Mouse (Mus musculus) layer of hippocampus, adult 9-11 months (tissue): ENCODE measurements around the gene Rhog.
"Not testable (repeated sequence)": the region's sequence is repeated elsewhere in the genome, so short reads cannot be mapped to it uniquely, and the experiment has no call there.

ENCODE experiments used
- DNase-seq: peaks from one replicate; pipeline ENCODE4 v3.0.0; 2022

Rhog gene

DNA sequence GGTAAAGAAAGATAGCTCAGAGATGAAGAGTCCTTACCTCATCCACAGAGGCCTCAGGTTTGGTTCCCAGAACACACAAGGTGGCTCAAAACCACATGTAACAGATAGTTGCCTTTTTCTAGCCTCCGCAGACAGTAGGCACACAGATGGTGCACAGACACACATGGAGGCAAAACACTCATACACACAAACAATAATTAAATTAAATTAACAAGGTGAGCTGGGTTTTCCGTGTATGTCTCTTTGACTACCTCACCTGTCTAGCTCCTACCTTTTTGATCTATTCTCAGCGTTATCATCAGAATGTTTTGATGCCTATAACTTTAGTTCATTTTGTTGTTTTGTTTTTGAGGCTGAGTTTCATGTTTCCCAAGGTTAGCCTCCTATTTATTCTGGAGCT is at the start of gene Rhog:
Gene Rhog (minus strand): TSS at position 101 of the 400 bp plus-strand sequence.
- no peak for DNase-seq

DNA sequence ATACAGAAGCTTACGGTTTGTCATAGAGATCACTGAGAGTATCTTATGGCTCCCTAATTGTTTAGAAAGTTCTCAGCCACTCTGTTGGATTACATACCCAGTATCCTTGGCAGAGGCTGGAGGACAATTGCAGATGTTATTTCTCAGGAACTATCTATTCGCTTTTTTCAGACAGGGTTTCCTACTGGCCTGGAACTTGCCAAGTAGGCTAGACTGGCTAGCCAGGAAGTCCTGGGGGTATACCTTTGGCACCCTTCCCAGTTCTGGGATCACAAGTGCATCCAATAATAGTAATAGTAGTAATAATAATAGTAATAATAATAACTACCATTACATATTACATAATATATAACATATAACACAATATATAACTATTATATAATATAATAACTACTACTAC is 49.7 kb upstream of the Rhog start:
- DNase-seq, result no peak

DNA sequence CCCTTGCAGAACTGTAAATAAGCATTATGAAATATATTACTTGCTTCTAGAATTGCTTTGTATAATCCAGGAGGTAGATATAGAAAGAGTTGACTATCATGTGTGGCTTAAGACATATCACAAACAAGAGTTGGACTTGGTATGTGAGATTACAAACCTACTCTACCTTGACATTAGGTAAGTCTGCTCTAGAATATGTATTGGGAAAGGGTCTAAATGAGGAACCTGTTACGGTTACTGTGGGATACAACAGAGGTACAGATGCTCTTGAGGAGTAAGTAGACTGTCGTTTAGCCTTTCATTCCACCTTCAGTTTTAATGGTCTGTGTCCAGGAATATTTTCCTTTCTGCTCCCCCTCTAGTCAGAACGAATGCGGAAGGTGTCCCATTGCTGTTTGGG is 46.6 kb upstream of the Rhog start:
- no peak for DNase-seq

DNA sequence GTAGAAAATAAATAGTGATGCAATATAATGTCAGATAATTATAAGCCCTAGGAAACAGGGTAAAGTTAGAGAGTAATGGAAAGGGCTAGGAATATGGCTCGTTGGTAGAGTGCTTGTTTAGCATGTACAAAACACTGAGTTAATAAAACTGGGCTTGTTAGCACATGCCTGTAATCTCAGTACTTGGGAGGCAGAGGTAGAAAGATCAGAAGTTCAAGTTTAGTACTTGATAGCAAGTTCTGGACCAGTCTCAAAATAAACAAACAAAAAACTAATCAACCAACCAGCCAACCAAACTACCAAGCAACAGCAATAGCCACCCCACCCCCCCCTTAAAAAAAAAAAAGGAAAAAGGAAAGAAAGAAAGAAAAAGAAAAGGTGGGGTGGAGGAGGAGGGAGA is 44.9 kb upstream of the Rhog start:
- no peak for DNase-seq

DNA sequence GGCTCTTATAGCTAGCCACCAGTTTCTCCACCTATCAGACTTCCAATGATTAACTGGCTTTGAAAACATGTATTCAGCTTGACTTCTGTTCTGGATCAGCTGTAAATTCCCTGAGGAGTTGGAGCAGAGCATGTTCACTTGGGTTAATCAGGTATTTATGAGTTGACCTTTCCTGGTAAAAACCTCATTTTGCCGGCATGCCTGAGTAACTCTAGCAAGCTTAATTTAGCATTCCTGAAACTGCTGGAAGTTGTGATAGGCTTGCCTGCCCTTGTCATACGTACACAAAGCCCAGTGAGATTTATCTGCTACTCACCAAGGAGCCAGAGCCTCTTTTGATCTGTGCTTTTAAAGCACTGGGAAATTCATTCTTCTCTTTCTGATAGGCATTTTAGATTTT is 37.4 kb upstream of the Rhog start:
- no peak for DNase-seq

DNA sequence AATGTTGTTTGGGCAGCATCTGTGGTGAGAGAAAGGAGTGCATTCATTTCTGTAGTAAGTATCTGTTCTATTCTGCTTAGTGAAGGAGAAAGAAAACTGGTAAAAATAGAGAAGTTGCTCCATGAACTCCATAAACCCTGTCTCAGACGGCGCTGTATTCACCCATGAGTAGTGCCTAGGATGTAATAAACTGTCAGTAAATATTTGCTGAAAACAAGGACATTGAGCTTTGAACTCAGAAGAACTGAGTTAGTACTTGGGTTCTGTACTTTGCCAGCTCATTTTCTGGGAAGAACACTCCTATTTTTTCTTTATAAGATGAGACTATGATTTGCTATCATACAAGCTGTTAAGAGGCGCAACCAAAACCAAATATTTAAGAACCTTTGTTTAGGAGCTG is 36.4 kb upstream of the Rhog start:
- DNase-seq, result no peak

DNA sequence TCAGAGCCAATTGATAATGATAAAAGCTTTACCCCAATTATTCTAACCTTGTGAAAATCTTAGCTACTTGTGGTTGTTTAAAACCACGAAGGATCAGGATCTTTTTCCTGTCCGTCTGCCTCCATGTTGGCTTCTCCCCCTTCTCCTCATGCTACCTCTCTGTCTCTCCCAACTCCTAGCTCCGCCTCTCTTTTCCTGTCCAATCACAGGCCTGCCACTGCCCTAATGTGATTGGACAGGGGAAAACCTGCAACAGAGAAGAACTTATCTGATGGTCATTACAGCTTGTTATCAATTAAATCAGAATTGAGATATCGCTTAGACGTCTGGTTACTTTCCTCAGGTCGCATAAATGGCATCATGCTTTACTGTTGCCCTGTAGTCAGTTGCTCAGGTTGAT is 33.6 kb upstream of the Rhog start:
- no peak for DNase-seq

DNA sequence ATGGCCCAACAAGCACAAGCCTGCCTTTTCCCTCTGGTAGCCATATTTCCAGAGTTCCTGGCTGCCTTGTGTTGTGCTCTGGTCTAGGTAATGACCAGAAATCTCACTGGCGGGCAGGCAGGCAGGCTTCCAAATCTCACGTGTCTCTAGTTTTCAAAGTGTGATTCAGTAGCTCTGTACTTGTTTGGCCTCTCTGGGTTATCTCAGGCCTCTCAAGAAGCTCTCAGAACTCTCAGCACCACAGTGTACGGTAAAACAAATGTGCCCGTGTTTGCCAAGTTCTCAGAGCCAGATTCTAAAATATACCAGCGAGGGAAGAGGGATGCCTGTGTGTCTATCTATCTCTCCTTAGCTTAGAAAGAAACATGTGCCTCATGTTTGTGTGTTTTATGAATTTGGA is 26.4 kb upstream of the Rhog start:
- no peak for DNase-seq

DNA sequence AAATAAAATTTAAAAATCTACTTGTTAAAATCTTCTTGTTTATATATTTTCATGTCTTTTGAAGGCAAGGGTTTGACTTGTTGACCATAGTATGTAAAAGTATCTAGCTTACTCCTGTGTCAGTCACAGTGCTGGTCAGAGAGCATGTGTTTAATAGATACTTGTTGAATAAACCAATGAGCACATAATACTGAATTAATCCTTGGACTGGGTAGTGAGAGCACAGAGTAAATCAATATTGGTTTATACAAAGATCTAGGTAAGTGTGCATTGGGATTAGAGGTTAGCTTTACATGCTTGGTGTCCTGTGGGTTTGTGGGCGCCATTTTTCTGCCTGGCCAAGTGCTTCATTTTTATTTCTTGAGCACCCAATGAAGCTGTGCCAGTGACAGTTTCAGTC is 25.5 kb upstream of the Rhog start:
- DNase-seq, result no peak

DNA sequence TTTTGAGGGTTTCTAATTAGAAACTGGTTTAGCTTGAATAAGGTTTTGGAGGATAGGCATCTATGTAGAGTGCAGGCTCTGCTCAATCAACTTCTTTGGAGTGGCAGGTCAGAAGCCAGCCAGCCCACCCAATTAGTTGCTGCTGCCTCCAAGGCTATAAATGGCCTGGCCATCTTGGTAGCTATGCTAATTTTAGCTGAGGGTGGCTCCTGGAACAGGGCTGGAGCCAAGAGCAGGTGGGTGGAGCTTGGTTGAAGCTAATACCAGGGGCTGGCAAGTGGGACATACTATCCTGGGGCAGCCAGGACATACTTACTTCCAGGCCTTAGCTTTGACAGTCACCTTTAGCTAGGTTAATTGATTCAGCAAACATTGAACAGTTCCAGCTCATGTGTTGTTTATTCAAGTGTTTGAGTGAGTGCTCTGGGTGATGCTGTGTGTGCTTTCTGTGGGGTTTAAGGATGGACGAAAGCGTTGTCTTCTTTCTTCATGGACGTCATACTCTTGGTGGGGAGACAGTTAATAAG is 16.6 kb upstream of the Rhog start:
- DNase-seq, result no peak

DNA sequence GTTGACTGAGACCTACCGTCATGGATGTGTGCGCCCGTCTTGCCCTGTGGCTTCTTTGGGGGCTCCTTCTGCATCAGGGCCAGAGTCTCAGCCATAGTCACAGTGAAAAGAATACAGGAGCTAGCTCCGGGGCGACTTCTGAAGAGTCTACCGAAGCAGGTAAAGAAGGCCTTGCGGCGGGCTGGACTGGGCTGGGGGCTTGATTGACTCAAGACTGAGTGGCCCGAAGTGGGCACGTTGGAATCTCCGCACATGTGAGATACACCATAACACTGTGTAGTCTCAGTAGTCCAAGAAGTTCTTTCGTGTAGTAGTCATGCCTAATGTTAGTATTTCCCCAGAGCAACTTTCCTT is 12.5 kb upstream of the Rhog start:
- no peak for DNase-seq

DNA sequence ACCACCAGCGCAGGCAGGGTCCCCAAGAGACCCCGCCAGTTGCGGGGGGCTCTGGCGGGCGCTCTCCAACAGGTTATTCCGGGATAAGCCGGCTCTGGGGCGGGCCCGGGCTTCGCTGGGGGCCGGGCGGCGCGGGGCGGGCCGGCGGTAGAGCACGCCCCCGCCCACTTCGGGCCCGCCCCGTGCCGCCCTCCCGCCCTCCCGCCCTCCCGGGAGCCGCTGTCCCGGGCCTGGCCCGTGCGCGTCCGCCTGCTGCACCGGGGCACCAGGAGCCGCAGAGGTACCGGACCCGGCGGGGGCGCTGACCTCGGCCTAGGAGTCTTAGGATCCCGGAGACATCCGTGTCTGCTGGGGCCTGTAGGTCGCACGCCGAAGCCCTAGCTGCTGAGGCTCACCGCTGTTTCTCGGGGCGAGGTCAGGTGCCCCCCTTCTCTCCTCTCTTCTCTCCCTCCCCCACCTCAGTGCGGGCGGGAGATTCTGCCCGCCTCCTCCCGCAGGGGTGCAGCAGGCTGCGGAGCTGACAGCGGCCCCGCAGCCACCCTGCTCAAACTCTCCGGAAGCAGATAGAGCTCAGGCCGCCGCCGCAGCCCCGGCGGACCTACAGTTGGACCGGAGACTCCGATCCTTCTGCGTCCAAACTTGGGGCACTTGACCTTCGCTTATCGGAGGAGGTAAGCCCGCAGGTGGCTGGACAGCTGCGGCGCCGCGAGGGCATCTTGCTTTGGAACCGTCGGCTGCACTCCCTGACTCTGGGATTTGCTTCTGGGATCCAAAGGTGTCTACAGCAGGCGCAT is 11.9 kb upstream of the Rhog start, which contains the start of gene Stim1:
Gene Stim1 (plus strand): TSS at position 206 of the 794 bp plus-strand sequence.
- no peak for DNase-seq

DNA sequence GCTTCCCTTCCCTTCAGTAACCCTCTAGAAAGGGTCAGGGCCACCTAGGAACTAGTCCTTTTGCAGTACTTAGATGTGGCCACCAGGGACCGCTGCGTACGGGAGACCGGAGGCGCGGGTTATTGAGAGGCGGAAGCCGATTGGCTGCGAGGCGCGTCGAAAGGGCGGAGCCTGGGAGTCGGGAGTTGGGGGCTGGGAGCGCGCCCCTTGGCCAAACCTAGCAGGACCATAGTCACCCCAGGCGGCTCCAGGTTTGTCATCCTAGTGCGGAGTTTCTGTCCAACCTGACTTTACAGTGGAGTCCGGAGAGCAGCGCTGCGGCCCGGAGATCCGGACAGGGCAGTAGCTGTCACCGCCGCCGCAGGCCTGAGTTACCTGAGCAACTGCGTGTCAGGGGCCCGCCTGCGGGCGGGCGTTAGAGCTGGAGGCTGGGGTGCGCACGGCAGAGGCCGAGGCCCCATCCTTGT is 11.3 kb upstream of the Rhog start:
- peak; percentile 92 for DNase-seq

DNA sequence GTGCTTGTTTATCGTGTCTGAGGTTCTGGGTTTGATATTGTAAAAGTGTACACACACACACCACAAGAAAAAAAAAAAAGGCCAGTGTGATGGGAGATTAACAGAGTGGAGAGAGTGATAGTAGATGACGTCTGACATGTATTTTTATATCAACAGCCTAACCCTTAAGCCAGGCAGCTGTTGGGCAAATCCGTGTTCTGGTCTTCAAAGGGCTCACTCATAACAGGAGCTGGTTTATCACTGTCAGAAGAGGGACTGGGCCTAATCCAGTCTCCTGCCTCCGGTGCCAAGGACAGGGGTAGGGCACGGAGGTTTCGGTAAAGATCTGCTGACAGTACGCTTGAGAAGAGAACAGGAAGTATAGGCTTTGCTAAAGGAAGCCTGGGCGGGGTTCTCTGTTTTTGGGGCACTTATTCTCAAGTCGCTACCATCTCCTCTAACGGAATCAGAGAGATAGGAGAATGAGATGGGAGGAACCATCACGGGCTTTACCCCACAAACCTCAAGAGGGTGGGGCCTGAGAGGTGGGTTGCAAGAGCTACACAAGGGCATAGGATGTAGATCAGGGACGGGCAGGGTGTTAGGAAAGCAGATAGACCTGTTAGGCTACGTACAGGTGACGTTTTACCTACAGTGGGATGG is 10.7 kb upstream of the Rhog start:
- no peak for DNase-seq

DNA sequence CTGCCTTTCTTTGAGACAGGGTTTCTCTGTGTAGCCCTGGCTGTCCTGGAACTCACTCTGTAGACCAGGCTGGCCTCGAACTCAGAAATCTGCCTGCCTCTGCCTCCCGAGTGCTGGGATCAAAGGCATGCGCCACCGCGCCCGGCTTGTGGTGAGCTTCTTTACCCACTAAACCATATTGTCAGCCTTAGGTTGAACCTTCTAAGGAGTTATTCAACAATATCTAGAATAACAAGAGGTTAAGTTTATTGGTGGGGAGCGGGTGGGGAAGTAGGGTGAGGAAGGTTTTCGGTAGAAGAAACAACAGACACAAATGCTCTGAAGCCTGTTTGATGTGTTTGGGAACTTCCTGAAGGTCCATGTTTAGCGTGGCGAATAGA is 10.2 kb upstream of the Rhog start:
- DNase-seq, result not testable (repeated sequence)

DNA sequence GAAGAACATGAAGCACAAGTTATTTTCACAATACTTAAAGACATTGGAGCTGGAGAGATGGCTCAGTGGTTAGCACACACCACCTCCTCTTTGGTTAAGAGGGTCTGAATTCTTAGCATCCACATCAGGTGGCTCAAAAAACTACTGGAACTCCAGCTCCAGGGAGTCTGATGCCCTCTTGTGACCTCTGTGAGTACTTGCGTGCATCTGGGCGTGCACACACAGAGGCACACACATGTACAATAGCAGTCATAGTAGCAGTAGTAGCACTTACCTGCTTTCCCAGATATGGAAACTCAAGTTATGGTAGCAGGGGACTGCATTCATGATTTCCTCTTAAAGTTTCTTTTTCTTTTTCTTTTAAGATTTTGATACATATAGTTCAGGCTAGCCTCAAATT is 7.2 kb upstream of the Rhog start:
- no peak for DNase-seq

DNA sequence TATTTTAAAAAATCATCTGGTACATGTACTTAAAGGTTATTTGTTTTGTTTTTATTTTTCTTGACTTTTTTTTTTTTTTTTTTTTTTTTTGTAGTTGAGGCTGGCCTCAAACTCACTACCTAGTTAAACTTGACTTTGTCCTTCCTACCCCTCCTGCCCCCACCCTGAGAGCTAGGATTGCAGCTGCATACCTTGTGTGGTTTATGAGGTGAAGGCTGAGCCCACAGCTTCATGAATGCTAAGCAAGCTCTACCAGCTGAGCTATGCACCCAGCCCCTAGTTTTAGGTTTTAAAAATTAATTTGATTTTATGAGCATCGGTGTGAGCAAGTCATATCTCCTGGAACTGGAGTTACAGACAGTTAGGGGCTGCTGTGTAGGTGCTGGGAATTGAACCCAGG is 4.7 kb upstream of the Rhog start:
- no peak for DNase-seq

DNA sequence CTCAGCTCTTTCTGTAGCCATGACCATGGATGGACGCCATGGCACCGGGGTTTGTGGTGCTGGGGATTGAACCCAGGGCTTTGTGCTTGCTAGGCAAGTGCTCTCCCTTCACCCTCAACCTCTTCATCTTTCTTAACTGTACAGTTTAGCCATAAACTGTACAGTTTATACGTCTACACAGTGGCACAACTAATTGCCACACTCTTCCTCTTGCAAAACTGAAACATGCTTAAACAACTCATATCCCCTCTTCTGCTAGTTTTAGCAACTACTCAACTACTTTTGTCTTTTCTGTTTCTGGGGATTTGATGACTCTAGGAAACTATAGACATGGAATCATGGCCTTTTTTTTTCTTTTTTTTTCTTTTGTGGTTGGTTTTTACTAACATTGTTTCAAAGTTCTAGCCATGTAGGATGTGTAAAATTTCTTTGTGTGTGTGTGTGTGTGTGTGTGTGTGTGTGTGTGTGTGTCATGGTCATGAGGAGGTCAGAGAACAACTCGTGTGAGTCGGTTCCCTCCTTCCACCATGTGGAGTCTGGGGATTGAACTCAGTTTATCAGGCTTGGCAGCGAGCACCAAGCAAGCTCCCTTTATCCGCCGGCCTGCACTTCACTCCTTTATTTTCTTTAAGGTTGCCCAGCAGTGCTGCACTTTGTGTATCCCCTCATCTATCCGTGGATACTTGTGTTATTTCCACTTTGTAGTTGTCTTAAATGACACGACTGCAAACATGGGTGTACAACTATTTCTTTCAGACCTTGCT is 4.0 kb upstream of the Rhog start:
- DNase-seq, result no peak

DNA sequence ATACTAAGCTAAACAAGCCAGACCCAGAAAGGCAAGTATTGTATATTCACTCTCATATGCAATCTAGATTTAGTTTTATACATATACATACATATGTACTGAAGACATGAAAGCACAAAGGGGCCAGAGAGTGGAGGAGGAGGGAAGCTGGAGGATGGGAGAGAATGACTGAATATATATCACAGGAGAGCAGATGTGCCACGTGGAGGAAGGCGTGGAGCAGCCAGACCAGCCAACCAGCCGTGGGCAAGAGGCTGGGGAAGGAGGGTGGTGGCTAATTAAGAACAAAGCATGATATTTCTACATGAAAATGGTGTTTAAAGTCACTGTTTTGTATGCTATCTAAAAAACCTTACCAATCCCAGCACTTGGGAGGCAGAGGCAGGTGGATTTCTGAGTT is 2.9 kb upstream of the Rhog start:
- DNase-seq, result no peak

DNA sequence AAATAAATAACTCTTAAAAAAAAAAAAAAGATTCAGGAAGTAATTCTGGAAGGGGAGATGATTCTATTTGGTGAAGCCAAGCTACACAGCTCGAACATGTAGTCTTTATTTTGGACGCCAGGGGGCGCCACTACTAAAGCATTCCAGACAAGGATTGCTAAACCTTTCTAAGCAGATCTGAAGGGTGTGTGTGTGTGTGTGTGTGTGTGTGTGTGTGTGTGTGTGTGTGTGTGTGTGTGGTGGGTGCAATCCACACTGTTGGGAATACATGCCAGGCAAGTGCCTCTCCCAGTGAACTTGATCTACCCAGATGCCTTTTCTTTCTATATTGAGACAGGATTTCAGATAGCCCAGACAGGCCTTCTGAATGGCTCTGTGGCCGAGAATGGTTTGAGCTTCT is 2.3 kb upstream of the Rhog start:
- DNase-seq, result peak; percentile 61

DNA sequence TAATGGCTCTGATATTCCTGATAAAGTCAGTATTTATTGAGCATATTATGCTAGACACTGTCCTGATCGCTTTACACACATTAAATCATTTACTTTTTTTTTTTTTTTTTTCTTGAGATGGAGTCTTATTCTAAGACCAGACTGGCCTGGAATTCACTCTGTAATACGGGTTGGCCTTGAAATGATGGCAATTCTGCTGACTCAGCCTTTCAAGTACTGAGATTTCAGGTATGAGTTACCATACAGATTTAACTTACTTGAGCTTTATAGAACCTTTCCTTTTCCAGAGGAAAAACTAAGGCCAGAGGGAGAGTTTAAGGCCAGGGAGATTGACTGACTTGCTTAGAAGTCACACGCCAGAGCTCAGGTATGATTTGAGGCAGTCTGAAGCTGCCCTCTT is 782 bp upstream of the Rhog start:
- DNase-seq, result no peak

DNA sequence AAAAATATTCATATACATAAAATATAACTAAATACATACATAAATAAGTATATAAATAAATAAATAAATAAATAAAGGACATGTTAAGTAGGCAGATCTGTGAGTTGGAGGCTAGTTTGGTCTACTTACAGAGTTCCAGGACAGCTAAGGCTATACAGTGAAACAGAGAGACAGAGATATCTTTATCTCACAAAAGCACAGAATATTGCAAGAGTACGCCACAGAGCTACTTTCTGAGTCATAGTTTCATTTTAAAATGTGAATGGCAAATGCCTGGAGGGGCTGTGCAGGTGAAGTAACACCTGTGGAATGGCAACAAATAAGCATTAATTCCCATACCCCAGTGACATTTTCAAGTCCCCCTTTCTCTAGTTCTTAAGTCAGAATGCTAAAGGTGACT is 2.2 kb downstream of the Rhog start:
- DNase-seq, result no peak

DNA sequence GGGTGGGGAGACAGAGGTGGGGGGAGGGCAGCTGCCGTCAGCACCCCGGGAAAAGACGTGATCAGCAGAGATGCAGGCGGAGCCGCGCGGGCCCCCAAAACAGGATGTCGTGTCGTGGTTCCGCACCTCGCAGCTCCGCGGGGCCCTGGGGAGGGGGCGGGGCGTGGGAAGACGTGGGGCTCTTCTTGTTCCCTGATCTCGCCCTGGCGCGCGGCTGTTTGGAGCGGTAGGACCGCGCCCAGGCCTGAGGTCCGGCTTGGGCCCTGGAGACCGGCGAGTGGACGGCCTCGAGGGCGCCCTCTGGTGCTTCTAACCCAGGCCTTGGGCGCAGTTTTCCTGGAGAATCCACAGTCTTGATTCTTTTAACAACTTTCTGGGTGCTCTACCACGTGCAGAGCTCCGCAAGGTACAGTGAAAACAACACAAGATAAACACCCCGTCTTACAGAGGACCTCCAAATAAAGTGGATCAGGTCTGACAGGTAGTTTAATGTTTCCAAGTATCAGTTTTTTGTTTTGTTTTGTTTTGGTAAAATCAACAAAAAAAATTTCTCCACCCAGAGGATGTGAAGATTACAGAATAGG is 5.1 kb downstream of the Rhog start:
- DNase-seq, result peak; percentile 93
